Mouse (Mus musculus): ENCODE results near the gene Cd5l.

DNA sequence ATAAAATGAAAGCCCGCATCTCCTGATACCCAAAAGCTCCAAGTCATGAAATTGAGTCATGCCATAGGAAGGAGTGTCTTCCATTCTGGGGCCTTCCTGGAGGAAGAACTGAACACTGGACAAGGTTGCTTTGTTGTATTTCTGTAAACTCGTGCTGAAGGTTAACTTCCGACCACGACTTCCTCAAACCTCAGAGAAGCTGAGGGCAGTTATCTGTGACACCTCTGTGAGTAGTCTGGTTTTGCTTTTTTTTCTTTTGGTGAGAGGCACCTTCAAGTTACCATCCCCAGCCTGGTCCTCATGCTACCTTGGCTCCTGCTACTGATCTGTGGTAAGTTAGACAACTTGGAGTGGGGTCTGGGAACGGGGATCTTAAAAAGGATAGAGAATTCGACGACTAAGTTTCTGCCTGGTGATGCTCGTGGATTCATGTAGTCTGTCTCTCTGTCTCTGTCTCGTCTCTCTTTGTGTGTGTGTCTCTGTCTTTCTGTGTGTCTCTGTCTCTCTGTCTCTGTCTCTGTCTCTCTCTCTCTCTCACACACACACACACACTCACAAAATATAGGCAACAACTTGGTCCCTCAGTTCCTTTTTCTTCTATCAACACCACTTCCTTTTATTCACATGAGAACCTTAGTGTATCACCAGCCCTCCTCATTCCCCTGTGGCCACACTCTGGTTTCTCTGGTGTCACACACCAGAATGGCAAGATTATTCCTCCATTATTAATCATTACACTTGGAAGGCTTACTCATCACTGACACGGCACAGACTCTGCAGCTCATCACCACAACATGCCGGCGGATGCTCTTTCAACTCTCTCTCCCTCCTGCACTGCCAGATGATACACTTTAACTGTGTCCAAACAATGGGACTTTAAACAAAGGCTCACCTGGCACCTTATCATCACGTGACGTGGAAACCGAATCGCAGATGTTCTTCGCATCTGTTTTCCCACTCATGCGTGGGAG is 18.8 kb downstream of the Cd5l start, which contains the start of gene Fcrl1:
- no peak for TF ChIP-seq POLR2A (IDR thresholded peaks at IDR 0.05; ENCODE audit: extremely low read depth, insufficient read depth, low read length)
- TF ChIP-seq CTCF (IDR thresholded peaks at IDR 0.05; ENCODE audit: low read depth, low read length) = no peak
